Mouse (Mus musculus): Measurements from ENCODE around the gene St3gal5.

St3gal5 gene

GRCm38 (mm10) chr6:72171391-72171790, 74.0 kb downstream of the St3gal5 start:
- DNase-seq = no peak

GRCm38 (mm10) chr6:72173350-72173749, 76.0 kb downstream of the St3gal5 start:
- no peak for DNase-seq

GRCm38 (mm10) chr6:72175419-72175818, 78.0 kb downstream of the St3gal5 start:
- no peak for DNase-seq

- DNase-seq = no peak
Observed at GRCm38 (mm10) chr6:72176004-72176403, 78.6 kb downstream of the St3gal5 start.

GRCm38 (mm10) chr6:72177417-72177816, 80.0 kb downstream of the St3gal5 start:
- no peak for DNase-seq

GRCm38 (mm10) chr6:72179006-72179405, 81.6 kb downstream of the St3gal5 start:
- no peak for DNase-seq

- DNase-seq = no peak
Observed at GRCm38 (mm10) chr6:72179562-72180502, 82.4 kb downstream of the St3gal5 start.

- DNase-seq = no peak
Observed at GRCm38 (mm10) chr6:72184576-72184975, 87.2 kb downstream of the St3gal5 start.

GRCm38 (mm10) chr6:72185893-72186490, 88.6 kb downstream of the St3gal5 start:
- DNase-seq = peak; percentile 67 to 76

GRCm38 (mm10) chr6:72186809-72187208, 89.4 kb downstream of the St3gal5 start:
- no peak for DNase-seq

GRCm38 (mm10) chr6:72189061-72189863, 91.9 kb downstream of the St3gal5 start:
- DNase-seq = no peak

- DNase-seq = no peak
Observed at GRCm38 (mm10) chr6:72190120-72190519, 92.7 kb downstream of the St3gal5 start.

- DNase-seq = peak; percentile 8 to 20
Observed at GRCm38 (mm10) chr6:72190577-72190976, 93.2 kb downstream of the St3gal5 start.

- DNase-seq = no peak
Observed at GRCm38 (mm10) chr6:72196660-72197059, 99.3 kb downstream of the St3gal5 start.

GRCm38 (mm10) chr6:72197515-72197914, 100.1 kb downstream of the St3gal5 start:
- no peak for DNase-seq

GRCm38 (mm10) chr6:72200595-72201256, 103.3 kb downstream of the St3gal5 start:
- no peak for DNase-seq

GRCm38 (mm10) chr6:72202732-72203131, 105.3 kb downstream of the St3gal5 start:
- no peak for DNase-seq

GRCm38 (mm10) chr6:72203279-72203678, 105.9 kb downstream of the St3gal5 start:
- DNase-seq = no peak
